Mouse (Mus musculus) liver (tissue): ENCODE results near the gene Washc4.
"Not testable (repeated sequence)": the region's sequence is repeated elsewhere in the genome, so short reads cannot be mapped to it uniquely, and the experiment has no call there.

ENCODE experiments used
- DNase-seq: peaks from one replicate; pipeline ENCODE4 v3.0.0-alpha.2; 2020; ENCODE audit warnings: mixed read lengths

Gene Washc4

GRCm38 (mm10) chr10:83543439-83544102 lies at the start of gene Washc4:
Washc4 (plus strand) TSS chr10:83543752.
- peak; percentile 95 for DNase-seq

GRCm38 (mm10) chr10:83497321-83497720 lies 46.2 kb upstream of the Washc4 start:
- DNase-seq = no peak

GRCm38 (mm10) chr10:83508962-83509660 lies 34.4 kb upstream of the Washc4 start:
- DNase-seq = peak; percentile 10

GRCm38 (mm10) chr10:83511304-83511703 lies 32.2 kb upstream of the Washc4 start:
- no peak for DNase-seq

GRCm38 (mm10) chr10:83513736-83514135 lies 29.8 kb upstream of the Washc4 start:
- DNase-seq = no peak

- DNase-seq = no peak
These were observed 22.6 kb upstream of the Washc4 start for GRCm38 (mm10) chr10:83520990-83521389.

- DNase-seq = not testable (repeated sequence)
These were observed 19.3 kb upstream of the Washc4 start for GRCm38 (mm10) chr10:83524238-83524637.

- no peak for DNase-seq
These were observed 13.1 kb upstream of the Washc4 start for GRCm38 (mm10) chr10:83530384-83530967.

- DNase-seq = peak; percentile 4
These were observed 10.2 kb upstream of the Washc4 start for GRCm38 (mm10) chr10:83533258-83533909.

- DNase-seq = peak; percentile 78
These were observed 9.7 kb upstream of the Washc4 start, which contains the start of gene Aldh1l2 for GRCm38 (mm10) chr10:83533910-83534283. Aldh1l2 (minus strand) TSS chr10:83534140.

GRCm38 (mm10) chr10:83536436-83536835 lies 7.1 kb upstream of the Washc4 start:
- no peak for DNase-seq

GRCm38 (mm10) chr10:83539311-83539980 lies 4.1 kb upstream of the Washc4 start:
- DNase-seq = no peak

- peak; percentile 8 for DNase-seq
These were observed 3.5 kb upstream of the Washc4 start for GRCm38 (mm10) chr10:83540092-83540491.

- no peak for DNase-seq
These were observed 1.3 kb upstream of the Washc4 start for GRCm38 (mm10) chr10:83542241-83542640.

GRCm38 (mm10) chr10:83544103-83544479 lies 539 bp downstream of the Washc4 start:
- no peak for DNase-seq

GRCm38 (mm10) chr10:83545341-83545740 lies 1.8 kb downstream of the Washc4 start:
- no peak for DNase-seq

GRCm38 (mm10) chr10:83563005-83563404 lies 19.5 kb downstream of the Washc4 start:
- DNase-seq = no peak

GRCm38 (mm10) chr10:83565449-83566441 lies 22.2 kb downstream of the Washc4 start:
- DNase-seq = no peak

- DNase-seq = no peak
These were observed 47.2 kb downstream of the Washc4 start for GRCm38 (mm10) chr10:83590801-83591200.

GRCm38 (mm10) chr10:83592616-83593015 lies 49.1 kb downstream of the Washc4 start:
- DNase-seq = no peak

GRCm38 (mm10) chr10:83594526-83594925 lies 51.0 kb downstream of the Washc4 start:
- DNase-seq = no peak

- no peak for DNase-seq
These were observed 57.1 kb downstream of the Washc4 start for GRCm38 (mm10) chr10:83600650-83601049.
